Mouse (Mus musculus) gonadal fat pad, adult 2 months (tissue): ENCODE data around the gene Zfp217. TPM values are rescaled to one million over a fixed set of nuclear protein-coding genes. Genes with fewer than 3 reads are reported as not detected.

Experiments
- DNase-seq: peaks from one replicate; pipeline ENCODE4 v3.0.0-alpha.2; 2012; ENCODE audit warnings: low read depth
- polyA plus RNA-seq: library from polyadenylated mRNA; depleted of rRNA; stranded (reverse); fragments of >200 nt; gene quantifications from 2 replicates; pipeline ENCODE4 v1.2.3, GENCODE M21; 2012

The Zfp217 gene
- polyA plus RNA-seq, 1 experiment: 12.4 TPM

- DNase-seq: no peak
Observed at GRCm38 (mm10) chr2:170132716-170133092, 15.2 kb downstream of the Zfp217 start.

- no peak for DNase-seq
Observed at GRCm38 (mm10) chr2:170131981-170132460, 15.9 kb downstream of the Zfp217 start.

- DNase-seq: no peak
Observed at GRCm38 (mm10) chr2:170130780-170131645, 16.9 kb downstream of the Zfp217 start.

- no peak for DNase-seq
Observed at GRCm38 (mm10) chr2:170129923-170130779, 17.8 kb downstream of the Zfp217 start.

- DNase-seq: no peak
Observed at GRCm38 (mm10) chr2:170129248-170129922, 18.5 kb downstream of the Zfp217 start.

- no peak for DNase-seq
Observed at GRCm38 (mm10) chr2:170128461-170129247, 19.2 kb downstream of the Zfp217 start.

GRCm38 (mm10) chr2:170127523-170127922 is 20.4 kb downstream of the Zfp217 start:
- no peak for DNase-seq

- no peak for DNase-seq
Observed at GRCm38 (mm10) chr2:170126266-170126665, 21.6 kb downstream of the Zfp217 start.

GRCm38 (mm10) chr2:170122197-170122596 is 25.7 kb downstream of the Zfp217 start:
- peak; percentile 70 for DNase-seq

- DNase-seq: no peak
Observed at GRCm38 (mm10) chr2:170120139-170121027, 27.5 kb downstream of the Zfp217 start.

GRCm38 (mm10) chr2:170116704-170117281 is 31.1 kb downstream of the Zfp217 start:
- DNase-seq: no peak

- no peak for DNase-seq
Observed at GRCm38 (mm10) chr2:170110306-170110705, 37.6 kb downstream of the Zfp217 start.

GRCm38 (mm10) chr2:170109528-170109927 is 38.4 kb downstream of the Zfp217 start:
- no peak for DNase-seq

GRCm38 (mm10) chr2:170107791-170108190 is 40.1 kb downstream of the Zfp217 start:
- no peak for DNase-seq

- DNase-seq: no peak
Observed at GRCm38 (mm10) chr2:170106000-170106399, 41.9 kb downstream of the Zfp217 start.

- DNase-seq: no peak
Observed at GRCm38 (mm10) chr2:170104396-170104795, 43.5 kb downstream of the Zfp217 start.

GRCm38 (mm10) chr2:170103852-170104251 is 44.1 kb downstream of the Zfp217 start:
- no peak for DNase-seq

- no peak for DNase-seq
Observed at GRCm38 (mm10) chr2:170103341-170103740, 44.6 kb downstream of the Zfp217 start.

- no peak for DNase-seq
Observed at GRCm38 (mm10) chr2:170101932-170102331, 46.0 kb downstream of the Zfp217 start.

GRCm38 (mm10) chr2:170101132-170101531 is 46.8 kb downstream of the Zfp217 start:
- no peak for DNase-seq
